Mouse (Mus musculus): ENCODE measurements around the gene Gpc1. TPM values are rescaled to one million over a fixed set of nuclear protein-coding genes. Genes with fewer than 3 reads are reported as not detected.

Gpc1 gene
- polyA plus RNA-seq, 2 experiments from 2014 or later: 2.0 to 3.0 TPM

GRCm38 (mm10) chr1:92833987-92834706 is 2.7 kb downstream of the Gpc1 start:
- ATAC-seq: no peak

GRCm38 (mm10) chr1:92837931-92838833 is 6.7 kb downstream of the Gpc1 start:
- no peak for ATAC-seq

GRCm38 (mm10) chr1:92839211-92839610 is 7.8 kb downstream of the Gpc1 start:
- ATAC-seq: no peak

GRCm38 (mm10) chr1:92840231-92840890 is 8.9 kb downstream of the Gpc1 start:
- ATAC-seq: no peak

GRCm38 (mm10) chr1:92841427-92841826 is 10.0 kb downstream of the Gpc1 start:
- no peak for ATAC-seq

GRCm38 (mm10) chr1:92845889-92846288 is 14.4 kb downstream of the Gpc1 start:
- no peak for ATAC-seq

- no peak for ATAC-seq
Observed at GRCm38 (mm10) chr1:92847873-92848839, 16.7 kb downstream of the Gpc1 start.

GRCm38 (mm10) chr1:92849491-92849890 is 18.0 kb downstream of the Gpc1 start:
- ATAC-seq: no peak

GRCm38 (mm10) chr1:92849938-92850574 is 18.6 kb downstream of the Gpc1 start:
- ATAC-seq: no peak

- ATAC-seq: no peak
Observed at GRCm38 (mm10) chr1:92852450-92852849, 21.0 kb downstream of the Gpc1 start.

GRCm38 (mm10) chr1:92861503-92861902 is 30.1 kb downstream of the Gpc1 start:
- ATAC-seq: no peak

GRCm38 (mm10) chr1:92863268-92863667 is 31.8 kb downstream of the Gpc1 start:
- ATAC-seq: no peak

- no peak for ATAC-seq
Observed at GRCm38 (mm10) chr1:92866170-92866569, 34.7 kb downstream of the Gpc1 start.

GRCm38 (mm10) chr1:92869985-92870384 is 38.5 kb downstream of the Gpc1 start:
- ATAC-seq: no peak

GRCm38 (mm10) chr1:92872666-92873065 is 41.2 kb downstream of the Gpc1 start:
- ATAC-seq: no peak

- no peak for ATAC-seq
Observed at GRCm38 (mm10) chr1:92874011-92874410, 42.6 kb downstream of the Gpc1 start.

- ATAC-seq: no peak
Observed at GRCm38 (mm10) chr1:92875360-92876111, 44.1 kb downstream of the Gpc1 start.

- no peak for ATAC-seq
Observed at GRCm38 (mm10) chr1:92877431-92877978, 46.1 kb downstream of the Gpc1 start.

- no peak for ATAC-seq
Observed at GRCm38 (mm10) chr1:92878066-92878741, 46.8 kb downstream of the Gpc1 start.

GRCm38 (mm10) chr1:92879266-92879665 is 47.8 kb downstream of the Gpc1 start:
- ATAC-seq: no peak
